Mouse (Mus musculus): ENCODE measurements around the gene Mybpc2.

Mybpc2 gene

GRCm38 (mm10) chr7:44462218-44463055 is 62.0 kb downstream of the Mybpc2 start:
- DNase-seq (ENCODE audit: low spot score) = no peak

GRCm38 (mm10) chr7:44461503-44462217 is 62.8 kb downstream of the Mybpc2 start:
- no peak for DNase-seq (ENCODE audit: low spot score)

DNA sequence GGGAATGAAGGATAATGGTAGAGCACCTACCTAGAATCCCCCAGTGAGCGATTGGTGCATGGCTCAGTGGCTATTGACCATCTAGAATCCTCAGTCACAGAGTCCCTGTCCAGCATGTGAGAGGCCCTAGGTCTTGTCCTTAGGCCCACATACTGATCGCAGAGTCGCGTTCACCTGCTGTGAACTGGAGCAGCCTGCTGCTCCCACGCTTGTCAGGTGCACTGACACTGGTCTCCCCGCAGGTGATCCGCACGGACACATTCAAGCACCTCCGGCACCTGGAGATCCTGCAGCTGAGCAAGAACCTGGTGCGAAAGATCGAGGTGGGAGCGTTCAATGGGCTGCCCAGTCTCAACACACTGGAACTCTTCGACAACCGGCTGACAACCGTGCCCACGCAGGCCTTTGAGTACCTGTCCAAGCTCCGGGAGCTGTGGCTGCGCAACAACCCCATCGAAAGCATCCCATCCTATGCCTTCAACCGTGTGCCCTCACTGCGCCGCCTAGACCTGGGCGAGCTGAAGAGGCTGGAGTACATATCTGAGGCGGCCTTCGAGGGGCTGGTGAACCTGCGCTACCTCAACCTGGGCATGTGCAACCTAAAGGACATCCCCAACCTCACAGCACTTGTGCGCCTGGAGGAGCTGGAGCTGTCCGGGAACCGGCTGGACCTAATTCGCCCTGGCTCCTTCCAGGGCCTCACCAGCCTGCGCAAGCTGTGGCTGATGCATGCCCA is 63.5 kb downstream of the Mybpc2 start:
- DNase-seq (ENCODE audit: low spot score) = no peak

GRCm38 (mm10) chr7:44460067-44460466 is 64.4 kb downstream of the Mybpc2 start:
- DNase-seq (ENCODE audit: low spot score) = no peak

- no peak for DNase-seq (ENCODE audit: low spot score)
Measured at GRCm38 (mm10) chr7:44456302-44456701, 68.2 kb downstream of the Mybpc2 start.

- no peak for DNase-seq (ENCODE audit: low spot score)
Measured at GRCm38 (mm10) chr7:44453256-44453655, 71.2 kb downstream of the Mybpc2 start.
